Mouse (Mus musculus): ENCODE results near the gene Pgghg. TPM values are rescaled to one million over a fixed set of nuclear protein-coding genes. Genes with fewer than 3 reads are reported as not detected.
A peak's percentile ranks its signal among the peaks of the same experiment; 100 is the strongest.

Pgghg gene
- polyA plus RNA-seq, 1 experiment from 2014 or later: 6.2 TPM

DNA sequence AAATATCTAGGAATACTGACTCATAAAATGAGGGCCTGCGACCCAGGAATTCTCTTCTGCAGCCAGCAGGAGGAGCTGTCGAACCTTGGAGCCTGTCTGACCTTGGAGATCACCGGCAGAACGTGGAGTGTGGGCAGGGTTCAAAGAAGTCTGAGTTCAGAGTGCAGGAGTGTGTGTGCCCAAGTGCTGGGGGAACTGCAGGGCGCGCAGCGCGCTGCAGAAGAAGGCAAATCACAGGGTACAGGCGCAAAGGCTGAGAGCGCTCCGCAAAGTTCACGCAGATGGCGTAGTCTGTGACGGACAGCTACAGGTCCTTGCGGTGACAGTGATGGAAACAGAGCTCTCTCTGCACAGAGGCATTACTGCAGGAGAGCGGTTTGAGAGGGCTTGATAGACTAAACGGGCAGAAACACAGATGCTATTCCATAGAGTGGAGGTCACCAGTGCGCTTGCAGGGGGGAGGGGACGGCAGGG, 32.5 kb upstream of the Pgghg start:
- no peaks in the 10 kb centered on the region for H3K36me3 ChIP-seq (replicated peaks)

DNA sequence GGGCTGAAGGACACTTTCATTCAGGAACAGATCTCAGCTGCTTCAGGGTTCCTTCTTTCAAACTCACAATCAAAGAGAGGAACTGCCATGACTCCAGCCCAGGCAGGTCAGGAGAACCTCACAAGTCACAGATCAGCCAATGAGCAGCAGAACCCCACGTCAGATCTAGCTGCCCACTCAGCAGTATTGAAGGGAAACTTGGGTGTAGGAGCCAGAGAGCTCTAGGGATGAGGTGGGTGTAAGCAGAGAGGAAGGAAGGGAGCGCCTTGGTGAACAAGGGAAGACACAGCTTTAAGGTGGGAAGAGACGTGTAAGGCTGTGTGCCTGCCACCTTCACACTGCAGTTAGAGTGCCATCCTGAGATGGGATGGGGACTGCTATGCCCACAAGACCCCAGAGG, 28.9 kb upstream of the Pgghg start:
- Histone ChIP-seq H3K27ac (no peak overlapping the region), H3K9ac (no peak overlapping the region), H3K4me3 (no peak overlapping the region), H3K27me3 (replicated peaks) (no peaks in the 10 kb centered on the region), H3K4me1 (peaks cover 4% of the 10 kb centered on the region), H3K36me3 (replicated peaks) (no peaks in the 10 kb centered on the region), H3K9me3 (no peaks in the 10 kb centered on the region), H3K4me2 (no peak overlapping the region)
- ATAC-seq (replicated peaks): no peak
- 67% methylated on average over 3 of the region's 3 CpGs for WGBS

More for the DNA sequence above, 32.5 kb upstream of the Pgghg start:
- Histone ChIP-seq H3K4me2 (peak overlapping the region; percentile 75), H3K4me3 (peak overlapping the region; percentile 36), H3K27ac (no peak overlapping the region), H3K9me3 (no peaks in the 10 kb centered on the region), H3K27me3 (replicated peaks) (no peaks in the 10 kb centered on the region), H3K4me1 (peaks cover 4% of the 10 kb centered on the region), H3K9ac (no peak overlapping the region; the same call in 1 of the 2 replicates)
- WGBS: 2% methylated on average over 19 of the region's 19 CpGs
- ATAC-seq (replicated peaks): peak; percentile 79

DNA sequence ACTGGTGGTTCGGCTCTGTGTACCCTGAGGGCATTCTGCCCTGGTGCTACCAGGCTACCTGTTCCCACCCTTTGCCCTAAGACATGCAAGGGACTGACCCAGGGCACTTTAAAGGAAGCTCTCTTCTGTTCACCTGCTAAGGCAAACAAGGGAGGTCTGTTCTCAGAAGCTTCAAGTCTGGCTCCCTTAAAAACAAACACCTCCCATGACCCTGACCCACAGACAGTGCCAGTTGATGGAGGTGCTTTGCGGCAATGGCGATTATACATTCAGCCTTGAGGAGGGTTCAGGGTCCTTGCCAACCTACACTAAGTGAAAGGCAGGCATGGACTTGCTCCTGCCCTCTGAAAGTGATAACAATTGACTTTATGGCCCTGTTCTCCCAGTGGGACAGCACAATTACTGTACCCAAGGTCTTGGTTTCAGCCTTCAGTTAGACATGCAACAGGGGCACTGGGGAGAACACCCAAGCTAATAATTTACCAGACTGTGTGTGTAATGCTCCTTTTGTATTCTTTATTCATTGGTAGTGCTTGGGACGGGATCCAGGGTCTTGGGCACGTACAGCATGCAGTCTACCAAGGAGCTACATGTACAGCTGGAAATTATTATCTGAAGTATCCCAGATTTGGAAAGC, 28.2 kb upstream of the Pgghg start:
- peaks cover 4% of the 10 kb centered on the region for H3K4me1 ChIP-seq
- H3K27ac ChIP-seq: no peak overlapping the region
- no peak overlapping the region for H3K4me2 ChIP-seq
- 83% methylated on average over 5 of the region's 5 CpGs for WGBS
- no peaks in the 10 kb centered on the region for H3K9me3 ChIP-seq
- no peak for ATAC-seq (replicated peaks)
- H3K9ac ChIP-seq: no peak overlapping the region
- H3K4me3 ChIP-seq: no peak overlapping the region
- H3K36me3 ChIP-seq (replicated peaks): no peaks in the 10 kb centered on the region
- H3K27me3 ChIP-seq (replicated peaks): no peaks in the 10 kb centered on the region

DNA sequence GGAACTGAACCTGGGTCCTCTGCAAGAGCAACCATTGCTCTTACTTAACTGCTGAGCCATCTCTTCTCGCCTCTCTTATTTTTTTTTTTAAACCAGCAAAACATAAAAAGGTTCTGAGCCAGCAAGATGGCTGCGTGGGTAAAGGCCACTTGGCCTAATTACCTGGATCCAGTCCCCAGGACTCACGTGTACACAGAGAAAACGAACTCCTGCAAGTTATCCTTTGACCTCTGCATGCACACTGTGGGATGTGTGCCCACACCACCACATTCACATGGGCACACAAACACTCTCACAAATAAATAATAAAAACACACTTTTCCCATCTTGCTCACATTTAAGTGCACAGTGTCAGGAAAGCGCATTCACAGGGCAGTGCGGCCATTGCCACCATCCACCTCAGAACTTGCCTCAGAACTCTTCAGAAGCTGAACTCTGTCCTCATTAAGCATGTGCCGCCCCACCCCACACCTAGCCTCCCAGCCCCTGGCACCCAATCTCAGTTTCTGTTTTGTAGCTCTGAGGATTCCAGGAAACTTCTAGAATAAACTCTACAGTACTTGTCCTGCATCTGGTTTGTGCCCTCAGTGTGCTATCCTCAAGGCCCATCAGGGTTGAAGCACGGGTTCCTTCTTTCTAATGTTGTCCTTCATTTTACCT, 27.0 kb upstream of the Pgghg start:
- no peak for ATAC-seq (replicated peaks)
- no peak overlapping the region for H3K4me2 ChIP-seq
- no peaks in the 10 kb centered on the region for H3K36me3 ChIP-seq (replicated peaks)
- no peaks in the 10 kb centered on the region for H3K4me1 ChIP-seq
- no peak overlapping the region for H3K4me3 ChIP-seq
- no peaks in the 10 kb centered on the region for H3K9me3 ChIP-seq
- WGBS: 85% methylated on average over 8 of the region's 8 CpGs
- H3K27me3 ChIP-seq (replicated peaks): peaks cover 3% of the 10 kb centered on the region; the same call in 1 of the 2 replicates
- H3K27ac ChIP-seq: no peak overlapping the region
- H3K9ac ChIP-seq: no peak overlapping the region

DNA sequence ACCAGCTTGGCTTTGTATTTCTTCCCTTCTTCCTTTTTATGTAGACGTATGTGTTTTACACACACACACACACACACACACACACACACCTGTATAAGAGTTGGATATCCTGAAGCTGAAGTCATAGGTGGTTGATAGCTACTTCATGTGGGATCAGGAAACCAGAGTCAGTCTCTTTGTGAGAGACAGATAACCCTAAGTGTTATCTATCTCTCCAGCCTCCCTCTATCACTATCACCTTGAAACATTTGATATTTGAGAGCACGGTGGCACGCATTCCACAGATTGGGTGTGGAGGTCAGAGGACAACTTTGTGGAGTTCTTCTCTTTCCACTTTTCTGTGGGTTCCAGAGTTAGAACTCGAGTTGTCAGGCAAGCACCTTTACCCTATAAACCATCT, 21.3 kb upstream of the Pgghg start:
- H3K27me3 ChIP-seq (replicated peaks): peaks cover 61% of the 10 kb centered on the region
- no peak overlapping the region for H3K4me3 ChIP-seq
- H3K4me2 ChIP-seq: no peak overlapping the region
- H3K4me1 ChIP-seq: peaks cover 19% of the 10 kb centered on the region
- H3K9ac ChIP-seq: no peak overlapping the region
- no peak for ATAC-seq (replicated peaks)
- WGBS: 78% methylated on average over 4 of the region's 4 CpGs
- H3K27ac ChIP-seq: no peak overlapping the region
- H3K36me3 ChIP-seq (replicated peaks): no peaks in the 10 kb centered on the region
- H3K9me3 ChIP-seq: no peaks in the 10 kb centered on the region

DNA sequence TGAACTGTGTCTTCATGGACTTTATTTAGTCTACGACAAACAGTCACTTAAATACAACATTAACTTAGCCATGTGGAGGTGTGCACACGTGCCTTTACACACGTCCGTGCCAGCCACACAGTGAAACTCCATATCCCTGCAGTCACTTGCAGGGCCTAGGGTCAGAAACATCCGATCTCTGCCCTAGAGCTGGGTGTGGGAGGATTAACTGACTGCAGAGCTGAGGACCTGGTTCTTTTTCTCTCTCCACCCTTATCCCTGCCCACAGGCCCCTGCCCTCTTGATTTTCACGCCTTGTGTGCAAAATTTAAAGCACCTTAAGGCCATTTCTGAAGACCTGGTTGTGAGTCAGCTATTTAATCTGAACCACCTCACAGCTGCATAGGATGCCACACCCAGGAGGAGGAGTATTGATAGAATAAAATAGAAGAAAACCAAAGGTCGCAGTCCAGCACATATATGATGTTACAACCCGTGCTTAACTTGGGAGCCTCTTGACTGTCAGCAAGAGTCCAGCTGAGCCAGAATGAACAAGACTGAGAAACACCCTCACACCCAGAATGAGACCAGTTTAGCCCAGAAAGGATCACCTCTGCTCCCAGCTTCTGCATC, 20.7 kb upstream of the Pgghg start, which contains the start of gene Nlrp6:
Nlrp6 (plus strand) TSS at position 485 of the 612 bp plus-strand sequence.
- no peak within 1 kb of the TSS for H3K9ac ChIP-seq
- H3K27me3 ChIP-seq (replicated peaks): peaks cover 63% of the 10 kb centered on the region
- peak within 1 kb of the TSS; percentile 97; the same call in 1 of the 2 replicates for H3K4me2 ChIP-seq
- H3K4me1 ChIP-seq: peaks cover 19% of the 10 kb centered on the region
- 76% methylated on average over 8 of the region's 8 CpGs for WGBS
- H3K36me3 ChIP-seq (replicated peaks): no peaks in the 10 kb centered on the region
- no peak within 1 kb of the TSS for H3K27ac ChIP-seq
- no peak for ATAC-seq (replicated peaks)
- no peak within 1 kb of the TSS for H3K4me3 ChIP-seq
- H3K9me3 ChIP-seq: no peaks in the 10 kb centered on the region

DNA sequence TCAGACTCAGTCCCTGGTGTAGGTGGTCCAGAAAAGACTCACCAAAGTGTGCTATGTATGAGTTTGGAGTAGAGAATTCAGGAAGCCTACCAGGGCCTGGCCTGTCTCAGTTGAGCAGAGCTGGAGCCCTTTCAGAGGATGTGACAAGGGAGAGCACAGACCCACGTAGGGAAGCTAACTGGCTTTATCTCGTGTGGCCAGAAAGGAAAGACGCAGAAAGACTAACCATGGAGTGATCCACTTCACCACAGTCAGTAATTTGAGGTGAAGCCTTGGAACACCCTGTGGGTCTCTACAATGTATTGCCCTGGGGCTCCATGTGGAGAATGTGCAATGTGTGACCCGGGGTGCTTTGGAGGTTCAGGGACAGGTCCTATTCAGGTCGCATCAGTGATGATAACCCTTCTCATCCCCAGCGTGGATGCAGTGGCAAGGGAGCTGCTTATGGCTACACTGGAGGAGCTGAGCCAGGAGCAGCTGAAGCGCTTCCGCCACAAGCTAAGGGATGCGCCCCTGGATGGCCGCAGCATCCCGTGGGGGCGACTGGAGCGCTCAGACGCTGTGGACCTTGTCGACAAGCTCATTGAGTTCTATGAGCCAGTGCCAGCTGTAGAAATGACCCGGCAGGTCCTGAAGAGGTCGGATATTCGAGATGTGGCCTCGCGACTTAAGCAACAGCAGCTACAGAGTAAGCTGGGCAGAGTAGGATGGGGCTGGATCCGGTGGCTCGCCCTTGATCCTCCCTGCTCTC, 19.8 kb upstream of the Pgghg start:
- Histone ChIP-seq H3K9me3 (no peaks in the 10 kb centered on the region), H3K4me2 (peak overlapping the region; percentile 97), H3K4me3 (no peak overlapping the region; the same call in 1 of the 2 replicates), H3K27me3 (replicated peaks) (peaks cover 63% of the 10 kb centered on the region), H3K9ac (no peak overlapping the region), H3K27ac (no peak overlapping the region), H3K4me1 (peaks cover 19% of the 10 kb centered on the region), H3K36me3 (replicated peaks) (no peaks in the 10 kb centered on the region)
- no peak for ATAC-seq (replicated peaks)
- 27% methylated on average over 22 of the region's 22 CpGs for WGBS

DNA sequence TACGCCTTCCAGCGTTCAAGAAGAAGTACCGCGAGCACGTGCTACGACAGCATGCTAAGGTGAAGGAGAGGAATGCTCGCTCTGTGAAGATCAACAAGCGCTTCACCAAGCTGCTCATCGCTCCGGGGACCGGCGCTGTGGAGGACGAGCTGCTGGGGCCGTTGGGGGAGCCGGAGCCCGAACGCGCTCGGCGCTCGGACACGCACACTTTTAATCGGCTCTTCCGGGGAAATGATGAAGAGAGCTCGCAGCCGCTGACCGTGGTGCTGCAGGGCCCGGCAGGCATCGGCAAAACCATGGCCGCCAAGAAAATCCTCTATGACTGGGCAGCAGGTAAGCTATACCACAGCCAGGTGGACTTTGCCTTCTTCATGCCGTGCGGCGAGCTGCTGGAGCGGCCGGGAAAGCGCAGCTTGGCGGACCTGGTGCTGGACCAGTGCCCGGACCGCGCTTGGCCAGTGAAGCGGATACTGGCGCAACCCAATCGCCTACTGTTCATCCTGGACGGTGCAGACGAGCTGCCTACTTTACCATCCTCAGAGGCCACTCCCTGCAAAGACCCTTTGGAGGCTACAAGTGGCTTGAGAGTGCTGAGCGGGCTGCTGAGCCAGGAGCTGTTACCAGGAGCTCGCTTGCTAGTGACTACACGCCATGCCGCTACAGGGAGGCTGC, 18.7 kb upstream of the Pgghg start:
- under 1% methylated on average over 49 of the region's 49 CpGs for WGBS
- ATAC-seq (replicated peaks): peak; percentile 50

DNA sequence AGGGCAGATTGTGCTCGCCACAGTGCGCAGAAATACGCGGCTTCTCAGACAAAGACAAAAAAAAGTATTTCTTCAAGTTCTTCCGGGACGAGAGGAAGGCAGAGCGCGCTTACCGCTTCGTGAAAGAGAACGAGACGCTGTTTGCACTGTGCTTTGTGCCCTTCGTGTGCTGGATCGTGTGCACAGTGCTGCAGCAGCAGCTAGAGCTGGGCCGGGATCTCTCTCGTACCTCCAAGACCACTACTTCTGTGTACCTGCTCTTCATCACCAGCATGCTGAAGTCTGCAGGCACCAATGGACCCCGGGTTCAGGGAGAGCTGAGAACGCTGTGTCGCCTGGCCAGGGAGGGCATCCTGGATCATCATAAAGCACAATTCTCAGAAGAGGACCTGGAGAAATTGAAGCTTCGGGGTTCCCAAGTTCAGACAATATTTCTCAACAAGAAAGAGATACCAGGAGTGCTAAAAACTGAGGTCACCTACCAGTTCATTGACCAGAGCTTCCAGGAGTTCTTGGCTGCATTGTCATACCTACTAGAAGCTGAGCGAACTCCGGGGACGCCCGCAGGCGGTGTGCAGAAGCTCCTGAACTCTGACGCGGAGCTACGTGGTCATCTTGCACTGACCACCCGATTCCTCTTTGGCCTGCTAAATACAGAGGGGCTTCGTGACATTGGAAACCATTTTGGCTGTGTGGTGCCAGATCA, 18.0 kb upstream of the Pgghg start:
- H3K36me3 ChIP-seq (replicated peaks): no peaks in the 10 kb centered on the region
- no peak overlapping the region for H3K27ac ChIP-seq
- no peaks in the 10 kb centered on the region for H3K9me3 ChIP-seq
- H3K4me2 ChIP-seq: peak overlapping the region; percentile 97
- 23% methylated on average over 30 of the region's 30 CpGs for WGBS
- peak overlapping the region; percentile 48 for H3K4me3 ChIP-seq
- H3K4me1 ChIP-seq: peaks cover 19% of the 10 kb centered on the region
- 0 out of 2 replicates have a peak, but pooled peaks have one; percentile 24 for ATAC-seq (replicated peaks)
- peaks cover 63% of the 10 kb centered on the region for H3K27me3 ChIP-seq (replicated peaks)
- peak overlapping the region; percentile 35; the same call in 1 of the 2 replicates for H3K9ac ChIP-seq

More for the DNA sequence above, 18.7 kb upstream of the Pgghg start:
- peak overlapping the region; percentile 48 for H3K4me3 ChIP-seq
- H3K27me3 ChIP-seq (replicated peaks): peaks cover 63% of the 10 kb centered on the region
- H3K4me1 ChIP-seq: peaks cover 19% of the 10 kb centered on the region
- H3K9ac ChIP-seq: peak overlapping the region; percentile 35
- no peaks in the 10 kb centered on the region for H3K36me3 ChIP-seq (replicated peaks)
- H3K4me2 ChIP-seq: peak overlapping the region; percentile 97
- H3K27ac ChIP-seq: no peak overlapping the region
- no peaks in the 10 kb centered on the region for H3K9me3 ChIP-seq

DNA sequence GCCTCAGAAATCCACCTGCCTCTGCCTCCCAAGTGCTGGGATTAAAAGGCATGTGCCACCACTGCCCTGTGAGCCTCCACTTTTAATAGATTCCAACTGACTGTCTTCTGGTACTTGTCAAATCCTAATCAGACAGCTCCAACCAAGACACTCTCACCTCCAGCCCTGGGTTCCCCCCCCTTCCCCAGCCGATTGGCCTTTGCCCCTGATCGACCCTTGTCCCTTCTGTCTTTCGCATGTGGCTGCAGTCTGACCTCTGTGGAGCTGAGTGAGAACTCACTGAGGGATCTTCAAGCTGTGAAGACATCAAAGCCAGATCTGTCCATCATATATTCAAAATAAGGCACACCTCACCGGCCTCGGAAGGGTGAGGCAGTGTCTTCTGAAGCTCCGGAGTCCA, 14.0 kb upstream of the Pgghg start:
- no peak overlapping the region for H3K4me3 ChIP-seq
- no peaks in the 10 kb centered on the region for H3K36me3 ChIP-seq (replicated peaks)
- no peak overlapping the region for H3K4me2 ChIP-seq
- H3K27ac ChIP-seq: no peak overlapping the region
- peaks cover 15% of the 10 kb centered on the region for H3K4me1 ChIP-seq
- 86% methylated on average over 6 of the region's 6 CpGs for WGBS
- no peaks in the 10 kb centered on the region for H3K9me3 ChIP-seq
- H3K27me3 ChIP-seq (replicated peaks): peaks cover 29% of the 10 kb centered on the region
- no peak overlapping the region for H3K9ac ChIP-seq
- no peak for ATAC-seq (replicated peaks)

DNA sequence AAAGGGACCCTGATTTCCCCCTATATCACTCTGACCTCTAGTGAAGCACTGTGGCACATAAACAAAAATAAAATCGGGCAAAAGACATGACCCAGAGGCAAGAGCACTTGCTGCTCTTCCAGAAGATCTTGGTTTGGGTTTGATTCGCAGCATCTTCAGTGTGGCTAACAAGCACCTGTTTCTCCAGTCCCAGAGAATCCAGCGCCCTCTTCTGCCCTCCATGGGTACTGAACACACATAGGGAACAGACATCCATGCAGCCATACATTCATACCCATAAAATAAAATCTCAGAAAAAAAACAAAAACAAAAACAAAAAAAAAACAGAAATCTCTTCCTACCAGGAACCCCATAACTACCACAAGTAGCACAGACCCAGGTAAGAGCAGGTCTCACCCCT, 2.8 kb upstream of the Pgghg start:
- WGBS: 51% methylated on average over 3 of the region's 3 CpGs

More for the DNA sequence above, 2.8 kb upstream of the Pgghg start:
- no peak overlapping the region for H3K27ac ChIP-seq
- H3K27me3 ChIP-seq (replicated peaks): 0 out of 2 replicates have a peak, but pooled peaks cover 3% of the 10 kb centered on the region
- H3K36me3 ChIP-seq (replicated peaks): no peaks in the 10 kb centered on the region
- H3K4me3 ChIP-seq: no peak overlapping the region
- no peaks in the 10 kb centered on the region for H3K9me3 ChIP-seq
- no peak overlapping the region for H3K9ac ChIP-seq
- H3K4me1 ChIP-seq: peaks cover 9% of the 10 kb centered on the region
- H3K4me2 ChIP-seq: no peak overlapping the region
- ATAC-seq (replicated peaks): no peak

Measured in midbrain, embryonic 15.5 days (tissue).